In the genomic region with DNA sequence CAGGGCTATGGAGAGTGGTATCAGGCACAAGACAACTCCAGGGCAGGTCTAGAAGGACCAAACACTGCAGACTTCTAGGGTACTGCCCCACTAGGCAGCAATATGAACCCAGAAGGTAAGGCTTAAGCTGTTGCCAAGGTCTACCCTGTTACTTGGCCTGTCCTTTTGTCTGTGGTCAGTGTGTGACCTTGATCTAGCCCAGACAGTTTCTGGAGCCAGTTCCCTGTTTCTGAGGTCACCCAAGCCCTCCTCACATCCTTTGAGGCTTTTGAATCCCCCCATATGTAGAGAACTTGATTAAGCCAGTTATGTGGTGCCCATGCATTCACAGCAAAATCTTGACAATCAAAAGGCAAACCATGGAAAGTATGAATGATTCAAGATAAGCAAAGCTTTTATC, we compare ENCODE assay signal across 8 mouse cellular contexts. TPM values are rescaled to one million over a fixed set of nuclear protein-coding genes. Genes with fewer than 3 reads are reported as not detected.
DNase-seq lines count a peak whose midpoint lies in the region; ATAC-seq and TF ChIP-seq lines count a peak whose summit lies in the region.

No protein-coding gene starts in this region.

- peaks cover 18% of the 10 kb centered on the region for H3K4me1 ChIP-seq in heart, embryonic 11.5 days (ENCODE audit: control insufficient read depth, insufficient read depth, low read length)
- peaks cover 8 to 34% of the 10 kb centered on the region in 2 experiments; a peak in 3 of 4 replicates for H3K4me1 ChIP-seq in CH12.LX (ENCODE audit: control insufficient read depth in 1 of 2, insufficient read depth in 2 of 2)
- H3K4me1 ChIP-seq in forebrain, embryonic 16.5 days (replicated peaks; ENCODE audit: control insufficient read depth, insufficient read depth, low read length), result peaks cover 28% of the 10 kb centered on the region
- peaks cover 30% of the 10 kb centered on the region for H3K4me1 ChIP-seq in liver, embryonic 16.5 days (ENCODE audit: control insufficient read depth, low read depth, low read length)

- no peak for DNase-seq in heart, adult 9 months (ENCODE audit: low spot score in 2 of 2)
- no peak for DNase-seq in CH12.LX (ENCODE audit: extremely low read depth)
- DNase-seq in spleen, postnatal 10 days (ENCODE audit: low spot score in 2 of 2), result no peak
- DNase-seq in ovary, postnatal 10 days (ENCODE audit: low spot score), result no peak
- no peak for DNase-seq in layer of hippocampus, postnatal 25 days (ENCODE audit: extremely low spot score in 1 of 2, low spot score in 1 of 2)

- TF ChIP-seq EP300 in CH12.LX (IDR thresholded peaks at IDR 0.05; ENCODE audit: low read length), result no peak

- dilution Hi-C loops in CH12.LX (cut with MboI; ENCODE audit: extremely low pct_ligation_motif_present, extremely low pct_unique_long_range_greater_than_20kb, low sequenced_read_pairs), result no loop called here

- no peaks in the 10 kb centered on the region for H3K36me3 ChIP-seq in heart, embryonic 11.5 days (ENCODE audit: control insufficient read depth, insufficient read depth, low read length)
- peaks cover 7 to 34% of the 10 kb centered on the region in 2 experiments for H3K36me3 ChIP-seq in CH12.LX (replicated peaks in 1 of 2; ENCODE audit: control insufficient read depth in 1 of 2, insufficient read depth in 1 of 2, low read length in 1 of 2)
- H3K36me3 ChIP-seq in forebrain, embryonic 16.5 days (ENCODE audit: control insufficient read depth, insufficient read depth), result no peaks in the 10 kb centered on the region; the same call in 1 of the 2 replicates
- H3K36me3 ChIP-seq in liver, embryonic 16.5 days (ENCODE audit: control insufficient read depth, insufficient read depth), result peaks cover 2% of the 10 kb centered on the region; the same call in 1 of the 2 replicates

- no peak for ATAC-seq in heart, embryonic 11.5 days (replicated peaks; ENCODE audit: insufficient number of reproducible peaks, low FRiP score, low TSS enrichment)
- ATAC-seq in forebrain, embryonic 16.5 days, result no peak
- no peak for ATAC-seq in liver, embryonic 16.5 days (ENCODE audit: low read depth)

- H3K4me2 ChIP-seq in heart, embryonic 11.5 days, result peak overlapping the region; percentile 85
- peak overlapping the region; percentile 90 for H3K4me2 ChIP-seq in CH12.LX (ENCODE audit: insufficient read depth, low read depth, poor library complexity, severe bottlenecking)
- H3K4me2 ChIP-seq in forebrain, embryonic 16.5 days (ENCODE audit: low read length), result peak overlapping the region; percentile 88
- H3K4me2 ChIP-seq in liver, embryonic 16.5 days (ENCODE audit: low read depth, low read length), result peak overlapping the region; percentile 95

- no peak for TF ChIP-seq CTCF in CH12.LX (conservative IDR thresholded peaks at IDR 0.05 in 1 of 2, IDR thresholded peaks at IDR 0.05 in 1 of 2; ENCODE audit: low read depth in 2 of 2, low read length in 2 of 2)

- H3K4me3 ChIP-seq in heart, embryonic 11.5 days (ENCODE audit: low read depth, low read length), result peak overlapping the region; percentile 98
- peak overlapping the region; percentile 74 to 99 (median 98) for H3K4me3 ChIP-seq in CH12.LX (replicated peaks in 1 of 3; ENCODE audit: low read depth in 2 of 3, low read length in 2 of 3, poor library complexity in 1 of 3)
- peak overlapping the region; percentile 86 for H3K4me3 ChIP-seq in forebrain, embryonic 16.5 days (replicated peaks; ENCODE audit: low read length)
- H3K4me3 ChIP-seq in liver, embryonic 16.5 days (ENCODE audit: low read depth, low read length), result peak overlapping the region; percentile 78

- H3K9ac ChIP-seq in heart, embryonic 11.5 days (ENCODE audit: low read depth, low read length), result peak overlapping the region; percentile 93
- H3K9ac ChIP-seq in CH12.LX (ENCODE audit: insufficient read depth, low read depth), result peak overlapping the region; percentile 75
- peak overlapping the region; percentile 92 for H3K9ac ChIP-seq in forebrain, embryonic 16.5 days (replicated peaks; ENCODE audit: low read depth, low read length)
- peak overlapping the region; percentile 90 for H3K9ac ChIP-seq in liver, embryonic 16.5 days (ENCODE audit: low read depth, low read length)

- no peak overlapping the region for H3K27ac ChIP-seq in heart, embryonic 11.5 days (ENCODE audit: low read depth, low read length)
- H3K27ac ChIP-seq in CH12.LX (ENCODE audit: insufficient read depth, low read depth), result no peak overlapping the region
- no peak overlapping the region for H3K27ac ChIP-seq in forebrain, embryonic 16.5 days (ENCODE audit: low read length)
- H3K27ac ChIP-seq in liver, embryonic 16.5 days (ENCODE audit: low read length), result peak overlapping the region; percentile 56

- H3K27me3 ChIP-seq in heart, embryonic 11.5 days (ENCODE audit: control insufficient read depth, insufficient read depth, low read length), result no peaks in the 10 kb centered on the region
- no peaks in the 10 kb centered on the region for H3K27me3 ChIP-seq in CH12.LX (replicated peaks)
- H3K27me3 ChIP-seq in forebrain, embryonic 16.5 days (replicated peaks; ENCODE audit: control insufficient read depth, insufficient read depth, low read length), result no peaks in the 10 kb centered on the region
- H3K27me3 ChIP-seq in liver, embryonic 16.5 days (ENCODE audit: control insufficient read depth, insufficient read depth, low read depth, low read length), result no peaks in the 10 kb centered on the region

- no peaks in the 10 kb centered on the region for H3K9me3 ChIP-seq in heart, embryonic 11.5 days (replicated peaks; ENCODE audit: control insufficient read depth, low read length)
- H3K9me3 ChIP-seq in CH12.LX (replicated peaks; ENCODE audit: low read length), result no peaks in the 10 kb centered on the region
- no peaks in the 10 kb centered on the region for H3K9me3 ChIP-seq in forebrain, embryonic 16.5 days (ENCODE audit: control insufficient read depth, low read length)
- no peaks in the 10 kb centered on the region for H3K9me3 ChIP-seq in liver, embryonic 16.5 days (replicated peaks; ENCODE audit: control insufficient read depth, low read length)

- no peak for TF ChIP-seq POLR2A in CH12.LX (IDR thresholded peaks at IDR 0.05; ENCODE audit: low read depth, low read length)

- in situ Hi-C loops in CH12.LX (cut with MboI; ENCODE audit: low pct_ligation_motif_present, low pct_unique_long_range_greater_than_20kb, low sequenced_read_pairs), result no loop called here

- no peak for TF ChIP-seq RAD21 in CH12.LX (IDR thresholded peaks at IDR 0.05; ENCODE audit: low read depth, low read length)

- peaks cover 52% of the 10 kb centered on the region for H3K79me2 ChIP-seq in CH12.LX (replicated peaks; ENCODE audit: control insufficient read depth, extremely low read depth, insufficient read depth, poor library complexity, severe bottlenecking)

TF ChIP-seq in CH12.LX, 34 proteins besides CTCF, POLR2A, EP300 and RAD21:
- TF ChIP-seq ZNF384 (IDR thresholded peaks at IDR 0.05; ENCODE audit: low read depth, low read length), result no peak
- no peak for TF ChIP-seq UBTF (IDR thresholded peaks at IDR 0.05; ENCODE audit: low read depth, low read length)
- TF ChIP-seq ZMIZ1 (IDR thresholded peaks at IDR 0.05; ENCODE audit: low read depth, low read length), result no peak

RNA-seq across cellular contexts. Expression of gene Mapk8ip3, which starts 1.1 kb away (rescaled TPM):
- polyA plus RNA-seq in heart, embryonic 11.5 days (2014; fragmentation: Nextera tagmentation; extraction: Ambion mirVana), result 33.0 and 34.2 TPM in 2 replicates
- total RNA-seq in CH12.LX (2012; rRNA removed) (34.1 and 34.2 TPM in 2 replicates), CH12.LX (2014; rRNA removed) (14.5 and 15.8 TPM in 2 replicates)
- polyA plus RNA-seq in CH12.LX (2012; ENCODE audit: insufficient read length, low read depth), result 41.4 and 44.0 TPM in 2 replicates
- 100 and 114 TPM in 2 replicates for polyA plus RNA-seq in forebrain, embryonic 16.5 days (2015; fragmentation: Nextera tagmentation; extraction: Ambion mirVana)
- 9.5 and 11.6 TPM in 2 replicates for polyA plus RNA-seq in liver, embryonic 16.5 days (2015; fragmentation: Nextera tagmentation; extraction: Ambion mirVana)
- total RNA-seq in layer of hippocampus, postnatal 25 days (2021), result 100 to 1,000 TPM; 367 to 401 TPM

RNA-seq across cellular contexts. Expression of gene Jpt2, which starts 24.8 kb away (rescaled TPM):
- polyA plus RNA-seq in heart, embryonic 11.5 days (2014; fragmentation: Nextera tagmentation; extraction: Ambion mirVana), result 109 and 148 TPM in 2 replicates
- total RNA-seq in CH12.LX (2012; rRNA removed), result 33.5 and 48.9 TPM in 2 replicates
- total RNA-seq in CH12.LX (2014; rRNA removed), result 67.6 and 70.9 TPM in 2 replicates
- polyA plus RNA-seq in CH12.LX (2012; ENCODE audit: insufficient read length, low read depth), result 60.2 and 62.9 TPM in 2 replicates
- 95.4 and 99.1 TPM in 2 replicates for polyA plus RNA-seq in forebrain, embryonic 16.5 days (2015; fragmentation: Nextera tagmentation; extraction: Ambion mirVana)
- 52.6 and 53.6 TPM in 2 replicates for polyA plus RNA-seq in liver, embryonic 16.5 days (2015; fragmentation: Nextera tagmentation; extraction: Ambion mirVana)
- total RNA-seq in layer of hippocampus, postnatal 25 days (2021), result 1 to 10 TPM; 5.5 to 5.6 TPM

RNA-seq across cellular contexts. Expression of gene Nme3, which starts 39.4 kb away (rescaled TPM):
- polyA plus RNA-seq in heart, embryonic 11.5 days (2014; fragmentation: Nextera tagmentation; extraction: Ambion mirVana), result 35.7 and 37.9 TPM in 2 replicates
- total RNA-seq in CH12.LX (2012; rRNA removed) (16.7 and 22.0 TPM in 2 replicates), CH12.LX (2014; rRNA removed) (11.4 and 11.9 TPM in 2 replicates)
- polyA plus RNA-seq in CH12.LX (2012; ENCODE audit: insufficient read length, low read depth), result 13.8 and 14.4 TPM in 2 replicates
- 63.4 and 76.1 TPM in 2 replicates for polyA plus RNA-seq in forebrain, embryonic 16.5 days (2015; fragmentation: Nextera tagmentation; extraction: Ambion mirVana)
- polyA plus RNA-seq in liver, embryonic 16.5 days (2015; fragmentation: Nextera tagmentation; extraction: Ambion mirVana), result 46.7 and 54.0 TPM in 2 replicates
- total RNA-seq in layer of hippocampus, postnatal 25 days (2021), result 10 to 100 TPM; 54.8 to 61.5 TPM

RNA-seq across cellular contexts. Expression of gene Mrps34, which starts 40.8 kb away (rescaled TPM):
- 85.6 and 92.1 TPM in 2 replicates for polyA plus RNA-seq in heart, embryonic 11.5 days (2014; fragmentation: Nextera tagmentation; extraction: Ambion mirVana)
- total RNA-seq in CH12.LX (2012; rRNA removed), result 57.2 and 61.7 TPM in 2 replicates
- total RNA-seq in CH12.LX (2014; rRNA removed), result 50.9 and 56.5 TPM in 2 replicates
- polyA plus RNA-seq in CH12.LX (2012; ENCODE audit: insufficient read length, low read depth), result 73.5 and 80.5 TPM in 2 replicates
- polyA plus RNA-seq in forebrain, embryonic 16.5 days (2015; fragmentation: Nextera tagmentation; extraction: Ambion mirVana), result 72.3 and 79.8 TPM in 2 replicates
- polyA plus RNA-seq in liver, embryonic 16.5 days (2015; fragmentation: Nextera tagmentation; extraction: Ambion mirVana), result 48.9 and 50.7 TPM in 2 replicates
- total RNA-seq in layer of hippocampus, postnatal 25 days (2021), result 10 to 100 TPM; 74.3 to 78.9 TPM

RNA-seq across cellular contexts. Expression of gene Eme2, which starts 40.8 kb away (rescaled TPM):
- 15.3 and 19.3 TPM in 2 replicates for polyA plus RNA-seq in heart, embryonic 11.5 days (2014; fragmentation: Nextera tagmentation; extraction: Ambion mirVana)
- total RNA-seq in CH12.LX (2012; rRNA removed), result 19.7 and 33.1 TPM in 2 replicates
- 12.7 and 13.5 TPM in 2 replicates for total RNA-seq in CH12.LX (2014; rRNA removed)
- 16.9 and 19.1 TPM in 2 replicates for polyA plus RNA-seq in CH12.LX (2012; ENCODE audit: insufficient read length, low read depth)
- polyA plus RNA-seq in forebrain, embryonic 16.5 days (2015; fragmentation: Nextera tagmentation; extraction: Ambion mirVana), result 32.4 and 35.7 TPM in 2 replicates
- polyA plus RNA-seq in liver, embryonic 16.5 days (2015; fragmentation: Nextera tagmentation; extraction: Ambion mirVana), result 12.1 and 12.2 TPM in 2 replicates
- total RNA-seq in layer of hippocampus, postnatal 25 days (2021), result 10 to 100 TPM; 54.0 to 69.1 TPM
